Mouse (Mus musculus) C2C12 (cell line): Measurements from ENCODE around the gene Gabrd.

Source experiments
- CEBPB ChIP-seq: IDR thresholded peaks from one replicate; pipeline ENCODE4 v1.6.1; 2011; ENCODE audit warnings: low read depth, mild to moderate bottlenecking, control low read depth, moderate library complexity
- CTCF ChIP-seq: IDR thresholded peaks from one replicate; pipeline ENCODE4 v1.5.1; 2011; ENCODE audit not compliant: control insufficient read depth, insufficient read depth, insufficient read length
- MAX ChIP-seq: IDR thresholded peaks from one replicate; pipeline ENCODE4 v1.6.1; 2011; ENCODE audit warnings: mild to moderate bottlenecking, control low read depth
- USF1 ChIP-seq: IDR thresholded peaks from one replicate; pipeline ENCODE4 v1.6.1; 2011; ENCODE audit warnings: low read depth, mild to moderate bottlenecking, control low read depth, moderate library complexity

DNA sequence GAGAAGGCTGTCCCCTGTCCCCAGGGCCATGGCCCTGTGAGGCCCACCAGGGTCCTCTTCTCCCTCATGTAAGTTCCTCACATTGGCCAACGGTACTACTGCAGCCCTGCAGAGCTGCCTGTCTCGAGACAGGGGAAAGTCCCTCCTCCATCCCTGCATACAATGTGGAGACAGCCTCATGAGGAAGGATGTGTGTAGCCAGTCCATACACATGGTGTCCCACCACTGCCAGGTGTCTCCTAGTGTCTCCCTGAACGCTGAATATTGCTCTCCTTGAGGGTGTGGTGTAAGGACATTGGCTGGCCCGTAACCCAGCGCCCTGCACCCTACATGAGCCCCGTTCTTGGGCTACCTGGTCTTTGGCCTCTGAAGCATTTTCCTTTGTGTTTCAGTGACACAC, 28.4 kb upstream of the Gabrd start:
- TF ChIP-seq CTCF (no peak), CEBPB (no peak), USF1 (no peak), MAX (no peak)
